Mouse (Mus musculus) MEL (cell line): ENCODE data around the gene Pdik1l. TPM values are rescaled to one million over a fixed set of nuclear protein-coding genes. Genes with fewer than 3 reads are reported as not detected.

Experiments used
- DNase-seq: peaks from one replicate; pipeline ENCODE4 v3.0.0; 2011; ENCODE audit warnings: low read depth, low spot score
- H3K27ac ChIP-seq: 2 replicates; pipeline ENCODE4 v1.5.1; 2012; ENCODE audit warnings: low read depth, mild to moderate bottlenecking, control low read depth, low read length, moderate library complexity; ENCODE audit not compliant: control insufficient read depth
- H3K27me3 ChIP-seq, 2 experiments: fragments of 150-350 bp in 1 of 2; sonication (generic) in 1 of 2; 2 replicates each; pipeline ENCODE4 v1.6.1; 2012; ENCODE audit warnings: low read length in 2 of 2, mild to moderate bottlenecking in 2 of 2, improper control_type of control experiment in 1 of 2, moderate library complexity in 1 of 2; ENCODE audit not compliant: insufficient read depth in 2 of 2, control insufficient read depth in 1 of 2
- H3K36me3 ChIP-seq, 2 experiments: 2 replicates each; pipeline ENCODE4 v1.6.1; 2012 to 2014; ENCODE audit warnings: low read length in 2 of 2, improper control_type of control experiment in 1 of 2, inconsistent platforms in 1 of 2, mild to moderate bottlenecking in 1 of 2; ENCODE audit not compliant: insufficient read depth in 2 of 2, control insufficient read depth in 1 of 2
- H3K4me1 ChIP-seq, 2 experiments: fragments of 150-350 bp in 1 of 2; sonication (generic) in 1 of 2; 2 replicates each; pipeline ENCODE4 v1.6.1; 2012; ENCODE audit warnings: low read length in 2 of 2, improper control_type of control experiment in 1 of 2, mild to moderate bottlenecking in 1 of 2; ENCODE audit not compliant: insufficient read depth in 2 of 2, control insufficient read depth in 1 of 2
- H3K4me3 ChIP-seq, 2 experiments: fragments of 150-350 bp in 1 of 2; sonication (generic) in 1 of 2; 2 replicates each; pipeline ENCODE4 v1.5.1; 2012; ENCODE audit warnings: low read depth in 2 of 2, low read length in 2 of 2, mild to moderate bottlenecking in 2 of 2, moderate library complexity in 2 of 2, control low read depth in 1 of 2, improper control_type of control experiment in 1 of 2; ENCODE audit not compliant: control insufficient read depth in 1 of 2, insufficient read depth in 1 of 2
- H3K79me2 ChIP-seq: 2 replicates; pipeline ENCODE4 v1.6.1; 2012; ENCODE audit warnings: mild to moderate bottlenecking, low read length, moderate library complexity; ENCODE audit not compliant: control insufficient read depth, poor library complexity, insufficient read depth
- H3K9ac ChIP-seq: 2 replicates; pipeline ENCODE4 v1.6.1; 2012; ENCODE audit warnings: low read depth, mild to moderate bottlenecking, control low read depth, low read length, moderate library complexity; ENCODE audit not compliant: control insufficient read depth, poor library complexity, severe bottlenecking
- H3K9me3 ChIP-seq: fragments of 150-350 bp; sonication (generic); replicated peaks from 2 replicates; pipeline ENCODE4 v1.6.1; 2012; ENCODE audit warnings: mild to moderate bottlenecking, low read length, improper control_type of control experiment, moderate library complexity; ENCODE audit not compliant: insufficient read depth
- BHLHE40 ChIP-seq: IDR thresholded peaks from 2 replicates; pipeline ENCODE4 v1.6.1; 2012; ENCODE audit warnings: low read depth, mild to moderate bottlenecking, inconsistent platforms, low read length, improper control_type of control experiment, borderline replicate concordance
- CHD1 ChIP-seq: IDR thresholded peaks from 2 replicates; pipeline ENCODE4 v1.6.1; 2012; ENCODE audit warnings: low read depth, mild to moderate bottlenecking, inconsistent platforms, low read length, improper control_type of control experiment
- CTCF ChIP-seq, 3 experiments: IDR thresholded peaks in 2 of 3; conservative IDR thresholded peaks in 1 of 3; 2 replicates each; pipeline ENCODE4 v1.5.1; 2011 to 2012; ENCODE audit warnings: low read length in 3 of 3, low read depth in 2 of 3, mild to moderate bottlenecking in 2 of 3, improper control_type of control experiment in 1 of 3, inconsistent platforms in 1 of 3, mixed read lengths in 1 of 3, moderate library complexity in 1 of 3; ENCODE audit not compliant: control insufficient read depth in 1 of 3, insufficient read depth in 1 of 3, poor library complexity in 1 of 3, severe bottlenecking in 1 of 3
- ELF1 ChIP-seq: IDR thresholded peaks from 2 replicates; pipeline ENCODE4 v1.6.1; 2014; ENCODE audit warnings: low read depth, mild to moderate bottlenecking, inconsistent platforms, low read length, improper control_type of control experiment, moderate library complexity
- EP300 ChIP-seq, 2 experiments: IDR thresholded peaks; 2 replicates each; pipeline ENCODE4 v1.6.1; 2011; ENCODE audit warnings: improper control_type of control experiment in 2 of 2, low read length in 2 of 2, low read depth in 1 of 2, mild to moderate bottlenecking in 1 of 2
- ETS1 ChIP-seq: IDR thresholded peaks from 2 replicates; pipeline ENCODE4 v1.6.1; 2012; ENCODE audit warnings: low read depth, mild to moderate bottlenecking, inconsistent platforms, low read length, improper control_type of control experiment, moderate library complexity
- GABPA ChIP-seq: IDR thresholded peaks from 2 replicates; pipeline ENCODE4 v1.6.1; 2012; ENCODE audit warnings: low read depth, mild to moderate bottlenecking, inconsistent platforms, low read length, improper control_type of control experiment, moderate library complexity
- JUND ChIP-seq: IDR thresholded peaks from 2 replicates; pipeline ENCODE4 v1.6.1; 2011; ENCODE audit warnings: low read depth, mild to moderate bottlenecking, improper control_type of control experiment, low read length
- MAX ChIP-seq: IDR thresholded peaks from 2 replicates; pipeline ENCODE4 v1.6.1; 2011; ENCODE audit warnings: low read length, improper control_type of control experiment
- MAZ ChIP-seq: IDR thresholded peaks from 2 replicates; pipeline ENCODE4 v1.6.1; 2012; ENCODE audit warnings: low read depth, mild to moderate bottlenecking, inconsistent platforms, low read length, improper control_type of control experiment
- MEF2A ChIP-seq: IDR thresholded peaks from 2 replicates; pipeline ENCODE4 v1.6.1; 2014; ENCODE audit warnings: low read depth, mild to moderate bottlenecking, inconsistent platforms, low read length, improper control_type of control experiment; ENCODE audit not compliant: poor library complexity, insufficient replicate concordance, severe bottlenecking; ENCODE audit errors: extremely low read depth
- MXI1 ChIP-seq: IDR thresholded peaks from 2 replicates; pipeline ENCODE4 v1.6.1; 2011; ENCODE audit warnings: mild to moderate bottlenecking, low read depth, low read length, improper control_type of control experiment
- NRF1 ChIP-seq: IDR thresholded peaks from 2 replicates; pipeline ENCODE4 v1.6.1; 2014; ENCODE audit warnings: low read depth, mild to moderate bottlenecking, inconsistent platforms, low read length, improper control_type of control experiment, moderate library complexity; ENCODE audit not compliant: poor library complexity, insufficient read depth, severe bottlenecking
- RAD21 ChIP-seq: IDR thresholded peaks from 2 replicates; pipeline ENCODE4 v1.6.1; 2011; ENCODE audit warnings: mild to moderate bottlenecking, low read depth, low read length, improper control_type of control experiment
- RCOR1 ChIP-seq: IDR thresholded peaks from 2 replicates; pipeline ENCODE4 v1.6.1; 2012; ENCODE audit warnings: low read depth, mild to moderate bottlenecking, inconsistent platforms, low read length, improper control_type of control experiment
- UBTF ChIP-seq: IDR thresholded peaks from 2 replicates; pipeline ENCODE4 v1.6.1; 2012; ENCODE audit warnings: low read depth, mild to moderate bottlenecking, inconsistent platforms, low read length, improper control_type of control experiment, moderate library complexity, borderline replicate concordance; ENCODE audit not compliant: insufficient read depth
- USF1 ChIP-seq: IDR thresholded peaks from 2 replicates; pipeline ENCODE4 v1.6.1; 2014; ENCODE audit warnings: low read depth, mild to moderate bottlenecking, inconsistent platforms, low read length, improper control_type of control experiment, moderate library complexity
- ZC3H11A ChIP-seq: IDR thresholded peaks from 2 replicates; pipeline ENCODE4 v1.6.1; 2012; ENCODE audit warnings: low read depth, mild to moderate bottlenecking, inconsistent platforms, low read length, improper control_type of control experiment
- ZKSCAN1 ChIP-seq: IDR thresholded peaks from 2 replicates; pipeline ENCODE4 v1.6.1; 2012; ENCODE audit warnings: low read depth, mild to moderate bottlenecking, inconsistent platforms, low read length, improper control_type of control experiment, moderate library complexity
- ZMIZ1 ChIP-seq: IDR thresholded peaks from 2 replicates; pipeline ENCODE4 v1.6.1; 2012; ENCODE audit warnings: low read depth, mild to moderate bottlenecking, inconsistent platforms, low read length, improper control_type of control experiment, moderate library complexity
- polyA plus RNA-seq, 2 experiments: library from polyadenylated mRNA; stranded (reverse) in 1 of 2; unstranded in 1 of 2; fragments of >175 nt in 1 of 2; fragments of >200 nt in 1 of 2; gene quantifications; 2 replicates each; pipeline versions ENCODE4 v1.2.1 to v1.2.4; 2012; ENCODE audit warnings: low replicate concordance in 2 of 2, low read depth in 1 of 2; ENCODE audit not compliant: insufficient read length in 2 of 2, insufficient read depth in 1 of 2, missing spikeins in 1 of 2
- total RNA-seq: library from RNA; depleted of rRNA; stranded (reverse); fragments of 300-350 nt; gene quantifications from 2 replicates; pipeline ENCODE4 v1.2.3, GENCODE M21; 2012

The Pdik1l gene
- total and polyA plus RNA-seq, 3 experiments = 11.7 to 32.1 (median 13.0) TPM

- Histone ChIP-seq H3K79me2 (no peaks in the 10 kb centered on the region), H3K27me3 (0 out of 4 replicates have a peak, but pooled peaks cover 0 to 1% of the 10 kb centered on the region in 2 experiments), H3K27ac (no peak overlapping the region), H3K9ac (no peak overlapping the region), H3K9me3 (no peaks in the 10 kb centered on the region), H3K4me1 (no peaks in the 10 kb centered on the region), H3K4me3 (no peak overlapping the region), H3K36me3 (no peaks in the 10 kb centered on the region)
- DNase-seq = no peak
- TF ChIP-seq MAZ (no peak), ZMIZ1 (no peak), ZKSCAN1 (no peak), MAX (no peak), UBTF (no peak), USF1 (no peak), MEF2A (no peak)
These were observed 42.6 kb upstream of the Pdik1l start for GRCm38 (mm10) chr4:134330281-134330680.

GRCm38 (mm10) chr4:134328832-134329231 is 41.1 kb upstream of the Pdik1l start:
- Histone ChIP-seq H3K27me3 (0 out of 4 replicates have a peak, but pooled peaks cover 0 to 1% of the 10 kb centered on the region in 2 experiments), H3K36me3 (no peaks in the 10 kb centered on the region), H3K79me2 (no peaks in the 10 kb centered on the region), H3K9me3 (no peaks in the 10 kb centered on the region)
- no peak for DNase-seq
- TF ChIP-seq NRF1 = no peak
- no peak for TF ChIP-seq CTCF (IDR thresholded peaks at IDR 0.05 in 2 of 3, conservative IDR thresholded peaks at IDR 0.05 in 1 of 3; ENCODE audit: control insufficient read depth in 1 of 3, insufficient read depth in 1 of 3, low read depth in 2 of 3, low read length in 3 of 3, poor library complexity in 1 of 3, severe bottlenecking in 1 of 3)
- no peak for TF ChIP-seq MXI1
- no peak for TF ChIP-seq BHLHE40
- TF ChIP-seq RAD21 = no peak
- TF ChIP-seq CHD1 = no peak
- no peak for TF ChIP-seq RCOR1
- TF ChIP-seq GABPA = no peak
- no peak for TF ChIP-seq JUND
- no peak for TF ChIP-seq ELF1
- no peak for TF ChIP-seq EP300 (IDR thresholded peaks at IDR 0.05; ENCODE audit: low read depth in 1 of 2, low read length in 2 of 2)
- no peak for TF ChIP-seq MEF2A
- TF ChIP-seq ZC3H11A = no peak
- TF ChIP-seq ETS1 = no peak
- TF ChIP-seq, all 39 proteins: peak for 0
- Histone ChIP-seq H3K4me3 (no peak overlapping the region), H3K9ac (no peak overlapping the region), H3K4me1 (no peaks in the 10 kb centered on the region), H3K27ac (no peak overlapping the region)
